Mouse (Mus musculus) layer of hippocampus, adult 9-10 months (tissue): ENCODE results near the gene Eif5a2.
"Not testable (repeated sequence)": the region's sequence is repeated elsewhere in the genome, so short reads cannot be mapped to it uniquely, and the experiment has no call there.

Experiments used
- DNase-seq: peaks from one replicate; pipeline ENCODE4 v3.0.0; 2022; ENCODE audit warnings: low spot score

Eif5a2 gene

GRCm38 (mm10) chr3:28780994-28781393, at the start of gene Eif5a2:
TSS of gene Eif5a2 (plus strand) at chr3:28781276.
- peak; percentile 78 for DNase-seq

- no peak for DNase-seq
Measured at GRCm38 (mm10) chr3:28734712-28735111, 46.4 kb upstream of the Eif5a2 start.

DNA sequence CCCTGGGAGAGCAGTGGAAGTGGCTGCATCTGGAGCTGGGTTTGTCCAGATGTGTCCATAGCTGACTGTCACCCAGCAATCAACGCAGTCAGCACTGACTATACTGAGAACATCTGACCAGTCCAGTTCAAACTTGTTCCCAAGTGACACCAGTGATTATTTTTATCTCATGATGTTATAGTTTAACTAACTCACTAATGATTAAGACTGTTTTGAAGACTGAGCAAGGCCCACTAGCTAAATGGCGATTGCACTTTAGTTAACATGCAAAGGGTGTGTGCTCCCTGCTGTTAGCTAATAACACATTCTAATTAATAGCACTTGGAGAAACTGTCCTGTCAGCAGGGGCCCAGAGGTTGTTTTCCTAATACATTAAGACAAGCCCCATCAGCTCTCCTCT, 44.1 kb upstream of the Eif5a2 start:
- no peak for DNase-seq

DNA sequence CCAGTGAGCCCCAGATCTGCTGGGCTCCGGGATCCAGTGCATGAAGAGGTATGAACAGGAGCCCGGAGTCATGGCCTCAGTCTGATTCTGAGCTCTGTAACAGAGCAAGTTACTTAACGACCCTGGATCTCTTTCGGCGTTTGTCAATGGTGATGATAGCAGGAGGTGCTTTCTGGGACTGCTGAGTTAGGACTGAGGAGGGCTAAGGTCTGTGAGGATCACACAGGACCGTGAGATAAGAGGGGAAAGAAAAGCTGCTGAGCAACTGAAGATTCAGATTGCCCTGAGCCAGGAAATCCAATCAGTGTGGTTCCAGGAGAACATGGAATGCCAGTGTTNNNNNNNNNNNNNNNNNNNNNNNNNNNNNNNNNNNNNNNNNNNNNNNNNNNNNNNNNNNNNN, 40.7 kb upstream of the Eif5a2 start:
- no peak for DNase-seq

- DNase-seq = no peak
Measured at GRCm38 (mm10) chr3:28743251-28743650, 37.8 kb upstream of the Eif5a2 start.

GRCm38 (mm10) chr3:28745835-28746483, 35.1 kb upstream of the Eif5a2 start:
- DNase-seq = peak; percentile 67

DNA sequence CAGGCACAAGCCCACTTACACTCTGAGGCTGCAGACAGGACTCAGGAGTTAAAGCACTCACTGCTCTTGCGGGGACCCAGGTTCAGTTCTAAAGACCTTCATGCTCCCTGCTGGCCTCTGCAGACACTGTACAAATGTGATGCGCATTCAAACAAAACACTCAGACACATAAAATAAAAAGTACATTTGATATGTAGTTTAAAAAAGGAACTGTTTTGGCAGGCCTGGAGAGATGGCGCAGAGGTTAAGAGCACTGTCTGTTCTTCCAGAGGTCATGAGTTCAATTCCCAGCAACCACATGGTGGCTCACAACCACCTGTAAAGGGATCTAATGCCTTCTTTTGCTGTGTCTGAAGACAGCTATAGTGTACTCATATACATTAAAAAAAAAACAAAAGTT, 32.9 kb upstream of the Eif5a2 start:
- no peak for DNase-seq

DNA sequence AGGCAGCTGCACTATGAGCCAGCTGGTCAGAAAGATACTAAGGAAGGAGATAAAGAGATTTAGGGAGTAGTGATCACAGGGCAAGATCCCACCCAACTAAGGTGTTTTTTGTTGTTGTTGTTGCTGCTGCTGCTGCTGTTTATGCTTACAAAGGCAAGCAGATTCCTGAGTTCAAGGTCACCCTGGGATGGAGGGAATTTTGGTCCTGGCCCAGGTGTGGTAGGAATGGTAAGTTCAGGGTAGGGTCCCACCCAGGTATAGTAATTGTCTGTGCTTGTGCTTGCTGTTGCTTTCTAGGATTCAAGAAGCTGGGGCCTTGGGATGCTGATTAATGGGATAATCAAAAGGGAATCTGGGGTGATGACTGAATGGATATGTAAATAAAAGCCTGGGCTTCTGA, 32.1 kb upstream of the Eif5a2 start:
- DNase-seq = no peak

GRCm38 (mm10) chr3:28755477-28755876, 25.6 kb upstream of the Eif5a2 start:
- no peak for DNase-seq

GRCm38 (mm10) chr3:28761225-28761789, 19.8 kb upstream of the Eif5a2 start:
- no peak for DNase-seq

- no peak for DNase-seq
Measured at GRCm38 (mm10) chr3:28766935-28767334, 14.1 kb upstream of the Eif5a2 start.

- DNase-seq = no peak
Measured at GRCm38 (mm10) chr3:28768222-28768621, 12.9 kb upstream of the Eif5a2 start.

DNA sequence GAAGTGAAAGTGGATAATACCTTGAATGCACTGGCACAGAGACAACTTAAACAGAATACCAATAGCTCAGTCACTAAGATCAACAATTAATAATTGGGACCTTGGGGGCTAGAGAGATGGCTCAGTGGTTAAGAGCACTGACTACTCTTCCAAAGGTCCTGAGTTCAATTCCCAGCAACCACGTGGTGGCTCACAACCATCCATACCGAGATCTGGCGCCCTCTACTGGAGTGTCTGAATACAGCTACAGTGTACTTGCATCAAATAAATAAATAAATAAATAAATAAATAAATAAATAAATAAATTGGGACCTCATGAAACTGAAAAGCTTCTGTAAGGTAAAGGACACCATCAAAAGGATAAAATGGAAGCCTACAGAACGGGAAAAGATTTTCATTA, 8.2 kb upstream of the Eif5a2 start:
- DNase-seq = not testable (repeated sequence)

DNA sequence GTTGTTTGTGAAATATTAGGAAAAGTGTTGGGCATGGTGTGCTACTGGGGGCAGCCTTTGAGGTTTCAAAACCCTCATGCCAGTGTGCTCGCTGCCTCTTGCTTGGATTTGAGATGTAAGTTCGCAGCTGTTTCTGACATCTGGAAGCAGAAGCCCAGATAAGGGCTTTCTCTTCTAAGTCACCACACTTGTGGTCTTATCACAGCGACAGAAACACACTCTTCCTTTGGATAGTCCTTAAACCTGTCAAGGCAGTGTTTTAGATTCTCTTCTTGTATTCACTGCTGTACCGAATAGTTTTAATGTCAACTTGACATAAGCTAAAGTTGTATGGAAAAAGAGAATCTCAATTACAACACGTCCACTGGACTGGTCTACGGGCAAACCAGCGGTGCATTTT, 5.7 kb upstream of the Eif5a2 start:
- DNase-seq = no peak

- DNase-seq = no peak
Measured at GRCm38 (mm10) chr3:28775958-28776357, 5.1 kb upstream of the Eif5a2 start.

GRCm38 (mm10) chr3:28776491-28776890, 4.6 kb upstream of the Eif5a2 start:
- no peak for DNase-seq

DNA sequence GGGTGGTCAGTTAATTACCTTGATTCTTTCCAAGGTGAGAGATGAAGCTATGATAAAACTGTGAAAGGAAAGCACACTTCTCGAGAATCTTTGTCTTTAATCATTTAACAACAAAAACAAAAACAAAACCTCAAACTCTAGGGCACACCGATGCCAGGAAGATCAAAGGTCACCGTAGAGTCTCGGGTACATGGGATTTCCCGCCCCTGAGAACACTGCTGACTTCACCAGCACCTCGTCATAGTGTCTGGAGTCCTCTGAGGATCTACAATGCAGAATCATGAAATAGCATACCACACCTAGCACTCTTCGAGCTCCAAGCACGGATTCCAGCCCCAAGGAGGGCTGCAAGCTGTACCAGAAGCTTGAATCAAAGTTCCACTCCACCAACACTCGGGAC, 565 bp upstream of the Eif5a2 start:
- no peak for DNase-seq

DNA sequence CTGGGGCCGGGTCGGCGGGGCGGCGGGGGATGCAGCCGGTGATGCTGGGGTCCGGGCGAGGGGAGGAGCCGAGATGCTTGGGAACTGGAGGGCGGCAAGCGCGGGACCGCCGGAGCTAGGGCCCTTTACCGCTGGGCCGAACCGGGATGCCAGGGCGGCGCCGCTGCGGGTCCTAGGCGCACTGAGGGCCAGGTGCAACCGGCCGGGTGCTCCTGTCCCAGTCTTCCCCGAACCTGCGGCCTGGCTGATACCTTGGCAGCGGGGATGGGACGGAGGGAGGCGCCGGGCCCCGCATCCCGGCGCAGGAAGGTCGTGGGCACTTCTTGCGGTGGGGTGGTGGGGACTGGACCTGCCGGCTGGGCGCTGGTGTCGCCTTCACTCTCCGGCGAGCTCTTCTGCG, 346 bp downstream of the Eif5a2 start:
- DNase-seq = no peak

GRCm38 (mm10) chr3:28781848-28782247, 772 bp downstream of the Eif5a2 start:
- no peak for DNase-seq

GRCm38 (mm10) chr3:28784176-28784575, 3.1 kb downstream of the Eif5a2 start:
- no peak for DNase-seq

GRCm38 (mm10) chr3:28794835-28795234, 13.8 kb downstream of the Eif5a2 start:
- DNase-seq = no peak

GRCm38 (mm10) chr3:28805301-28806097, 24.4 kb downstream of the Eif5a2 start, which contains the start of gene Rpl22l1:
TSS of gene Rpl22l1 (plus strand) at chr3:28805436.
- peak; percentile 91 for DNase-seq

DNA sequence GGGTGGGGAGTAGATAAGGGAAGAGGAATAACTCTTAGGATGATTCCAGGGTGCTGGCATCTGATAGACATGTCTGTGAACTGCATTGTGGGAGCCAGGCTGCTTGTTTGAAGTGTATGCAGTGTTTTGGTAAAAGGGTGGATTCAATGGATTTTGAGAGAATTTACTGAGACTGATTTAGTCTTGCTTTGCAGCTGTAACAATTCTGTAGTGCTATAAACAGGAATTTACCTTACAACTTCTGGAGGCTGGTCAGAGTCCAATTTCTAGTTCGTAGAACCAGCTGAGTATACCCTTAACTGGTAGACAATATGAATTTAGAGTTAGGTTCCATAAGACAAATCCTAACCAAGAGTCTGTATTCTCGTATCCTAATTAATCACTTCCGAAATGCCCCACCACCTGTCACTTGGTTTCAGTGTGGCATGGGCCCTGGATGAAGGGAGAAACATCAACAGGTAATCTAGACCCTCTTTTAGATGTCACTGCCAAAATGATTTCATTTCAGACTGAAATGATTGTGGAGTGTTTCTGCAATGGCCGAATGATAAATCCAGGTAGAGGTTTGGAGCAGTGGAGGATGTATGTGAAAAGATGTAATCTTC, 27.1 kb downstream of the Eif5a2 start:
- no peak for DNase-seq
